Mouse (Mus musculus): ENCODE results near the gene Tbc1d15.

Gene Tbc1d15

GRCm38 (mm10) chr10:115160289-115160688 is 91.0 kb downstream of the Tbc1d15 start:
- no peak for DNase-seq (ENCODE audit: low spot score in 2 of 2)

Data from frontal cortex, postnatal 25 days (tissue).